Mouse (Mus musculus) brain, embryonic 14.5 days (tissue): ENCODE results near the gene Rad51d.

Source experiments
- CTCF ChIP-seq: fragments of 200-500 bp; IDR thresholded peaks from 2 replicates; pipeline ENCODE4 v1.5.1; 2012; ENCODE audit warnings: inconsistent platforms, mild to moderate bottlenecking, moderate library complexity, borderline replicate concordance; ENCODE audit not compliant: insufficient read depth, insufficient read length; ENCODE audit errors: extremely low read depth
- POLR2A ChIP-seq: fragments of 200-500 bp; IDR thresholded peaks from 2 replicates; pipeline ENCODE4 v1.6.1; 2012; ENCODE audit warnings: mild to moderate bottlenecking, inconsistent platforms, borderline replicate concordance; ENCODE audit not compliant: poor library complexity, insufficient read depth, insufficient read length, severe bottlenecking; ENCODE audit errors: extremely low read depth

GRCm38 (mm10) chr11:82870173-82871030 is 20.0 kb downstream of the Rad51d start:
- TF ChIP-seq CTCF = no peak
- no peak for TF ChIP-seq POLR2A
